Mouse (Mus musculus) testis, postnatal 10 days (tissue): ENCODE results near the gene Gm6034.
A peak's percentile ranks its signal among the peaks of the same experiment; 100 is the strongest.
"Not testable (repeated sequence)": the region's sequence is repeated elsewhere in the genome, so short reads cannot be mapped to it uniquely, and the experiment has no call there.

Experiments used
- DNase-seq: peaks from one replicate; pipeline ENCODE4 v3.0.0; 2021; ENCODE audit warnings: low spot score

Gene Gm6034

DNA sequence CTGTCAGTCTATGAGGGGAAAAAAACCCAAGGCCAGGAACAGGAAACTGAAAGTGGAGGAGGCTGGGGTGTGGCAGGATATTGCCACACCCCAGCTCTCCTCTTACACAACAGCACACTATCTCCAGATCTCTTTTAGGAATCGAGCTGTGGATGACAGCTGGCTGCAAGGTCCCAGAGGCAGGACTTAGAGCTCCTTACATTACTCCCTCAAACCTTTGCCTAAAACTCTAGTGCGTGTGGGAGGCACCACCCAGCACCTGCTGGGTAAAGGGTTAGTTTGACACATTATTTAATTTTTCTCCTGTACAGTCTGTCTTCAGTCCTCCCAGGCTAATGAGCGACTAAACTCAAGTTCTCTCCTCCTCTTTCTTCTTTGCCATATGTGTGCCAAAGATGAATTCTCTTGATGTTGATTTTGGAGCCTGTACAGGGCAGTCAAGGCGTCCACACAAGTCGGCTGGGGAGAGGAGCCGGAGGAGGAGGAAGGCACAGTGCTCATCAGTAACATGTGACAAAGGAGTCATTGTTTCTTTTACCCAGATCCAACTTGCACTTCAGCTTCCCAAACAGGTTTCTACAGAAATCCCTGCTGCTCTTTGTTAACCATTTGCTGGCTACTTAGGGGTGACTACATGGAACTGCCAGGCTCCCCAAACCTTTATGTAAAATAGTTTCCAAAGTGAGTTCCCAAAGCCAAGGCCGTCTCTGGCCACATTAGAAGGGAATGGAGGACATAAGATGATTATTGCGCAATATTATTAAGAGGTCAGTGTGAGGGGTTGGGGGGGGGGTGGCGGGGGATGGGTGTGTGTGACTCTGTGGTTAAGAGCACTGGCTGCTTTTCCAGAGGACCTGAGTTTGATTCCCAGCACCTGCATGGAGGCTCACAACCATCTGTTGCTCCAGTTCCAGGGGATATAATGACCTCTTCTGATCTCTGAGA is 18.8 kb upstream of the Gm6034 start:
- no peak for DNase-seq

DNA sequence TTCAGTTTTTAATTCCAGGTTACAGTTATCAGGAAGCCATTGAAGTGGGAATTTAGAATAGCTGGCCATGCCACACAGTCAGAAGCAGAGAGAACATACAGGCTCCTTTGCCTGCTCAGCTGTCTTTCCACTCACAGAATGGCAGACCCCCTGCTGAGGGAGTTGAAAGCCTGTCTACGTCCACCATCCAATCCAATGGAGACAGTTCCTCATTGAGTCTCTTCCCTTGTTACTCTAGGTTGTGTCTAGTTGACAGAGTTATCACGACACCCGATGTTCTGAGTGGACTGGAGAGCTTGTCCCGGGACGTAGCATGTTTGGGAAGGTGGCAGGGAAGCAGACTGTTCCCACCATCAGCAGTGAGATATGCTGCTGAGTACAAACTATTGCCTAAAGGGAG is 17.6 kb upstream of the Gm6034 start:
- no peak for DNase-seq

DNA sequence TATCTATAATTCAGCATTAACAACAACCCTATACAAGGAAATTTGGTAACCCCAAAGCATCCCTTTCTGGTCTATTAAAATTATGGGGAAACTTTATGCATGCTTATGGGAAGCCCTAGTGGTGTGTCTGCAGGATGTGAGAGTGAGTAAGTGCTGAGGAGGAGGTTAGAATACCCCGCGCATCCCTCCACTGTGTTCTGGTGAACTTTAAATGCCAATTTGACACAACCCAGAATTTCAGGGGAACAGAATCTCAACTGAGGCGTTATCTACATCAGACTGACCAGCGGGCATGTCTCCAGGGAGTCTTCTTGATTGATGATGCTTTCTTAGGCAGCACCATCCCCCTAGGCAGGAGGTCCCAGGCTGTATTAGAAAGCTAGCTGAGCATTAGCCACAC is 16.9 kb upstream of the Gm6034 start:
- DNase-seq = no peak

DNA sequence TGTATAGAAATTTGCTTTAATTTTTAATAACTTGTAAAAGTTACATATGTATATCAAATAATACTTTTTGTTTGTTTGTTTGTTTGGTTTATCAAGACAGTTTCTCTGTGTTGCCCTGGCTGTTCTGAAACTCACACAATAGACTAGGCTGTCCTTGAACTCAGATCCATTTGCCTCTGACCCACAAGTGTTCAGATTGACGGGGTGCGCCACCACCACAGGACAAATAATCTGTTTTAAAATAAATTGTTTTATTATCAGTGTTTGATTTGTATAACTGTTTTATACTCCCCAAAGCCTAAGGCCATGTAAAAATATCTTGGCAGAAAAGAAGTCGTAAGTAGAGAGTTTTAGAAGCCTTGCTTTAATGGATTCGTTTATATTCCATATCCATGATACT is 15.1 kb upstream of the Gm6034 start:
- DNase-seq = no peak

DNA sequence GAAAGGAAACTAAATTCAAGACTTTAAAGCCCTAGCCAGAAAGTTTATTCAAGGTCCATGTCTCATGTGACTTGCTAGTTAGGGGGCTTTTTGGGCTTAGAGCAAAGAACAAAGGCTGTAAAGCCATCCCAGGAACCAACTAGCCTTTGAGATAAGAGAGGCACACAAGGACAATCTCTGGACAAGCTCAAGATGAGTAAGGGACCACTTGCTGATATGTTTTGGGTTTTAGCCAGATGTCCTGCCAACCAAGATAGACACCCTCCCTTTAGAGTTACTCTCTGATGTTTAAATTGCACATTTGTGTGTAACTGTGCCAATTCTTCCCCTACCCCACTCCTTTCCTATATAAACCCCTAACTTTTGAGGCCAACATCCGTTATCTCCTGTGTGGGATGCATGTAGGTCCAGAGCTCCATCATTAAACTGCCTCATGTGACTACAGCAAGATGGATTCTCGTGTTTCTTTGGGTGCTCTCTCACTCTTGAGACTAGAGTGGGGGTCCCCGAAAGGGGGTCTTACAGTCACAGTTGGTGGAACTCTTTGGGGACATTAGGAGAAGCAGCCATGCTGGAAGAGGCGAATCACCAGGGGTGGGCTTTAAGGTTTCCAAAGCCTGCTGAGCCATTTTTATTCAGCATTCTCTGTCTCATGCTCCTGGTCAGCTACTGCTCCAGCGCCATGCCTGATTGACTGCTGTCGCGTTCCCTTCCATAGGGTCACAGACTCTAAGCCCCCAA is 13.7 kb upstream of the Gm6034 start:
- DNase-seq = no peak

DNA sequence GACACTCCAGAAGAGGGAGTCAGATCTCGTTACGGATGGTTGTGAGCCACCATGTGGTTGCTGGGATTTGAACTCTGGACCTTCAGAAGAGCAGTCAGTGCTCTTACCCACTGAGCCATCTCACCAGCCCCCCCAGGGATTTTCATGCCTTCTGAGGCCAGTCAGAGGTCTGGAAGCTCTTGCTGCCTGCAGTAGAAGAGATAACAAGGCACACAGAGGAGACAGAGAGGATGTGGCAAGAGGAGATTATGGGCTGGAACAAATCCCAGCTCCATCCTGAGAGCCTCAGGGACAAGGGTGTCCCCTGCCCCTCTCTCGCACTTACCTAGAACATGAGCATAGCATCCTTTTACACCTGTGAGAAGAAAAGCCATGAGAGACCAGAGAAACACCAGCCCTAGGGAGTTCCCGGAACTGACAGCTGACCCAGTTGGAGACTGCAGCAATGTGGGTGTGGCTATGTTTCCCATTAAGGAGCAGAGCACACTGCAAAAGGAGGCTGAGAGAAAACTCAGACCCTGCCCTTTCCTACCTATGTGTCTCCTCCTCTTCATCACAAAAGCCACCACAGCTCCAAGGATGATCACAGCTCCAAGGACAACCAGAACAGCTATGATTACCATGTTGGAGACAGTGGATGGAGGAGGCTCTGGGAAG is 12.6 kb upstream of the Gm6034 start:
- DNase-seq = not testable (repeated sequence)

DNA sequence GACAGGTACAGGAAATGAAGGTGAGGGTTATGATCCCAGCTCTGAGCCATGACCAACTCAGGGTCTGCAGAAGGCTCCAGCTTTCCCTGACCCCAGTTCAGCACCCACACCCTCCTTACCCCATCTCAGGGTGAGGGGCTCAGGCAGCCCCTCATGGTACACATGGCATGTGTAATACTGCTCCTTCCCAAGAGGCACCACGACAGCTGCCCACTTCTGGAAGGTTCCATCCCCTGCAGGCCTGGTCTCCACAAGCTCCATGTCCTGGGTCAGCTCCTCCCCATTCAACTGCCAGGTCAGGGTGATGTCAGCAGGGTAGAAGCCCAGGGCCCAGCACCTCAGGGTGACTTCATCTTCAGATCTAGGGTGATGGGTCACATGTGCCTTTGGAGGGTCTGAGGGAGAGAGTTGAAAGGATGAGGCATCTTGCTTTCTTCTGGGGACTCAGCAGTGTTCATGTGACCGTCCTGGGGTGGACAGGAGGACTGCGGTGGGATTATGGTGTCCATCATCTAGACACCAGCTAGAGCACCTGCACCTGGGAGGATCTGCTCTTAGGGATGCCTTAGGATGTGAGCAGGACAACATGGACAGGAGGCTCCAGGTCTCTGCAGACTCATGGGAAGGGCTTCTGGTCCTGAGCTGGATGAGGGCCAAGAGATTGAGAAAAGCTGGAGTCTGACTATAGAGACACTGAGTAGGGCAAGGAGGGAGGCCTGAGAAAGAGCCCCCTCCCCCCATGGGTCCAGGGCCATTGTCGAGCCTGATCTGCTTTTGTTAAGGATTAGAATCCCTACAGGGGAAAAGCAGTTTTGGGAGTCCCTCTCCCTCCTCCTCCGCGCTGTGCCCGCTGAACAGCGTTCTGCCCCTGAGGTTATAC is 11.8 kb upstream of the Gm6034 start:
- DNase-seq = not testable (repeated sequence)

DNA sequence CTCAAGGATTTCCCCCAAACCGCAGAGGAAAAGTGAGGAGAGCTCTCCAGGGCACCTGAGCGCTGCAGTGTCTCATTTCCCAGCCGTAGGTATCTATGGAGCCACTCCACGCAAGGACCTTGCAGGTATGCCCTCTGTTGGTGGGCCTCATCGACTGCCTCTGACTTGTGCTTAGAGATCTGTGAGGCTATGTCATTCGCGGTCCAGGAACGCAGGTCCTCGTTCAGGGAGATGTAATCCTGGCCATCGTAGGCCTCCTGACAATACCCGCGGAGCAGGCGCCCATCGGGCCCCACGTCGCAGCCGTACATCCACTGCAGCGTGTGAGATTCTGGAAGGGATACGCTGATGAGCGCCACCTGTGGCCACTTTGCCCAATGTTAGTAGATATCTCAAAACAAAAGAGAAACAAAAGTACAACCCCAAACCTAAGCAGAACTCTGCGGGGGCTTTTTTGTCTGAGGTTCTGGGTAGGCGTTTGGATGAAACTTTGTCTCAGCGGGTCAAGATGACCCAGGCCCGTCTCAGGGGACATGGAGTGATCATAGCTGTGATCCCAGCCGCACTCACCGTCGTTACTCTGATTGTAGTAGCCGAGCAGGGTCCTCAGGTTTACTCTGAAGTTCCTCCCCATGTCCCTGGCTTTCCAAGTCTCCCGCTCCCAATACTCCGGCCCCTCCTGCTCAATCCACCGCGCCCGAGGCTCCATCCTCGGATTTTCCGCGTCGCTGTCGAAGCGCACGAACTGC is 11.0 kb upstream of the Gm6034 start:
- not testable (repeated sequence) for DNase-seq

DNA sequence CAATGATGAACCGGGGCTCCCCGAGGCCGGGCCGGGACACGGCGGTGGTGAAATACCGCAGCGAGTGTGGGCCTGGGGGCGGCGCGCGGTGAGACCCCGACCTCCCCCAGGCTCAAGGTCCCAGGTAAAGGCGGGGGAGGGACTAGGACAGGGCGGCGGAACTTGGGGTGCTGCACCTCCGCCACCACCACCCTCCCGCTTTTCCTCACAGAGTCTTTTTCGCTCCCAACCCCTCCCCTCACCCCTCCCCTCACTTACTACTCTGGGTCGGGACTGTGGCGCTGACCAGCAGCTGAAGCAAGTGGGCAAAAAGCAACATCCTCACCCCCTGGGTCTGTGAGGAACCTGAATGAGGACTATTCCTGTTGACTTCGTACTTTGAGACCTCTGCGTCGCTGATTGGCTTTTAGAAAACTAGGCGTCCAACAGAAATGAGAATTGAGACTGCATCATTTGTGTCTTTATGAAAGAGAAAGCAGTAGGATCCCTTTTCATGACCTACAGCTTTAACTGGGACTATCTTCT is 10.3 kb upstream of the Gm6034 start, which contains the start of gene H2-T23:
TSS of gene H2-T23 (minus strand) at position 505 of the 525 bp plus-strand sequence.
- DNase-seq = peak; percentile 59

DNA sequence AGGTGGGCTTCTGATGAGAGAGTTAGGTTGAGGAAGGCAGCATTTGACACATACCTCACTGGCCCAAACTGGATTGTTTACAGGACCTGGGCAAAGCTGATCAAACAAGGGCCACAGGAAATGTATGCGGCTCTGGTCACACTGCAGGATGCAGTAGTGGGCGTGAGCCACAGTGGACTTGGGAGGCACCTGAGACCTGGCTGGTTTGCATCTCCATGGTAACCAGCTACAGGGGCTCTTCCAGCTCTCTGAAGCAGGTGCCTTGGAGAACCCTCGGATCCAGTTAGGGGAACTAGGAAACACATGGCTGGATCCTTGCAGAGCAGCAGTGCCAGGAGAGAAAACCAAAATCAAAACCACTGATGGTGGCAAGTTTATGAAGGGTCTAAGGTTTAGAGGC is 8.2 kb upstream of the Gm6034 start:
- DNase-seq = not testable (repeated sequence)

DNA sequence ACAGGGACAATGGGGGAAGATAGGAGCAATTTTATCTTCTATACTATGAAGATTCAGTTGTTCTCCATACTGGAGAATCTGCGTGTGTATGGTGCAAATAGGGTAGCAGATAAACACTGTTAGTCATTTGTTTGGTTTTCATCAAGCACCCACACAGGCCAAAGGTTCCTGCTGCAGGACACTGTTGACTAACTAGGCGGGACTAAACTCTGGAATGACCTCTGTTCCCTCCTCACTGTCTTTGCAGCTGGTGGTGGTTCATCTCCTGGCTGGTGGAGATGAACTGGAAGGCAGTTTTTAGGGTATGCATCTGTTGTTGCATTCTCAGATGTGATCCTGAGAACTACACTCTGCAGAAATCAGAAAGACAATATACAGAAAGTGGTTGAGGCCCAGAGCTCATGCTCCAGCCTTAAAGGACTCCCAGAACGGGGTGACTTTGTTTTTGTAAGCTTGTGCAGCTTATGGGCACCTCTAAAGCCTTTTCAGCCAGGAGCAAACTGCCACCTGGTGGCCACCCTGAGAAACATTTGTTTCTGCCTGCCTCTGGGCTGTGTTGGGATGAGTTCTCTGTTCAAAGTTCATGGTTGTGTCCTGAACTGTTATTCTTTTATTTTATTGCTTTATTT is 7.6 kb upstream of the Gm6034 start:
- peak; percentile 73 for DNase-seq

DNA sequence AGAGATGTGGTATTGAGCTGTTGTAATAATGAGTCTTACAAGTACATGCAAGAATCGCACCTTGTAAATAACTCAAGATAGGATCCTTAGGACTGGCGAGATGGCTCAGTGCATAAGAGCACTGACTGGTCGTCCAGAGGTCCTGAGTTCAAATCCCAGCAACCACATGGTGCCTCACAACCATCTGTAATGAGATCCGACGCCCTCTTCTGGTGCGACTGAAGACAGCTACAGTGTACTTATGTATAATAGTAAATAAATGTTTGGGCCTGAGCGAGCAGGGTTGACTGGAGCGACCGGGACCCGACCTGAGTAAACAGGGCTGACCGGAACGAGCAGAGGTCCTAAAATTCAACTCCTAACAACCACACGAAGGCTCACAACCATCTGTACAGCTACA is 6.6 kb upstream of the Gm6034 start:
- DNase-seq = not testable (repeated sequence)

DNA sequence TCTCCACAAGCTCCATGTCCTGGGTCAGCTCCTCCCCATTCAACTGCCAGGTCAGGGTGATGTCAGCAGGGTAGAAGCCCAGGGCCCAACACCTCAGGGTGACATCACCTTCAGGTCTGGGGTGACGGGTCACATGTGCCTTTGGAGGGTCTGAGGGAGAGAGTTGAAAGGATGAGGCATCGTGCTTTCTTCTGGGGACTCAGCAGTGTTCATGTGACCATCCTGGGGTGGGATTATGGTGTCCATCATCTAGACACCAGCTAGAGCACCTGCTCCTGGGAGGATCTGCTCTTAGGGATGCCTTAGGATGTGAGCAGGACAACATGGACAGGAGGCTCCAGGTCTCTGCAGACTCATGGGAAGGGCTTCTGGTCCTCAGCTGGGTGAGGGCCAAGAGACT is 2.2 kb upstream of the Gm6034 start:
- DNase-seq = not testable (repeated sequence)

DNA sequence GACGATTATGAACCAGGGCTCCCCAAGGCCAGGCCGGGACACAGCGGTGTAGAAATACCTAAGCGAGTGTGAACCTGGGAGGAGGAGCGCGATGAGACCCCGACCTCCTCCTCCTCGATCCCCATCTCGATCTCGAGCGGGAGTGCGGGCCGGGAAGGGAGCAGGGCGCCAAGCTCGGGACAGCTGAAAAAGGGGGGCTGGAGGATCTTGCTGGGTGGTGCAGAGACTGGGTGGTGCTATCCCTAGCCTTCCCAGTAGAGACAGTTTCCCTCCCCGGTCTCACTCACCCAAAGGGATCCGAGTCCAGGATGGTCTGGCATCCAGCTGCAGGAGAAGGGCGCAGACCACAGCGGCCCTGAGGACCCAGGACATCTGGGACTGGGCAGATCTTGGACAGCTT is 706 bp upstream of the Gm6034 start:
- not testable (repeated sequence) for DNase-seq

DNA sequence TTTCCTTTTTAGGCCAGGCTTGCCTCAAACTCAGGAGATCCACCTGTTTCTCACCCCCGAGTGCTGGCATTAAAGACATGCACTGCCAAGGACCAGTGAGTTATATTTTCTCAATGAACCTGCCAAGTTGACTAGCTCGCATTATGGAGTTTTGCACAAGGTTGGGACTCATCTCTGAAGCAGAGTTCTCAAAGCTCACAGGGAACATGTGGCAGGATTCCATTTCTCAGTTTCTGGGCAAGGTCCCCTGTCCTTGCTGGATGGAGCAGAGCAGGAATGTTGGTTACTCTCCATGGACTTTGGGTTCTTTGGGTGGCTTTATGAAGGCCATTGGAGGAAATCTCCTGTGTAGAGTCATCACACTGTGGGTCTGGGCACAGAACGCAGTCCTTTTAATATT is 525 bp downstream of the Gm6034 start:
- no peak for DNase-seq

DNA sequence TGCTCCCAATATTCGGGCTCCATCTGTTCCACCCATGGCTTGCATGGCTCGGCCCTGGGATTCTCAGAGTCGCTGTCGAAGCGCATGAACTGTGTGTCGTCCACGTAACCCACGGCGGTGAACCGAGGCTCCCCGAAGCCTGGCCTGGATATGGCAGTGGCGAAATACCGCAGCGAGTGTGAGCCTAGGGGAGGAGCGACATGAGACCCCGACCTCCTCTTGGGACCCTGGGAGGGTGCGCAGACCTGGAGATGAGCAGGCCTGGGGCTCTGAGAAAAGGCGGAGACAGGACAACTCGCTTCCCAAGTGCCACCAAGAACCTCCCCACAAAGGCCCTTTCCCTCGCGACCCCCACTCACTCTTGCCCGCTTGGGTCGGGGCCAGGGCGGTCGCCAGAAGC is 15.2 kb downstream of the Gm6034 start:
- DNase-seq = peak; percentile 22

DNA sequence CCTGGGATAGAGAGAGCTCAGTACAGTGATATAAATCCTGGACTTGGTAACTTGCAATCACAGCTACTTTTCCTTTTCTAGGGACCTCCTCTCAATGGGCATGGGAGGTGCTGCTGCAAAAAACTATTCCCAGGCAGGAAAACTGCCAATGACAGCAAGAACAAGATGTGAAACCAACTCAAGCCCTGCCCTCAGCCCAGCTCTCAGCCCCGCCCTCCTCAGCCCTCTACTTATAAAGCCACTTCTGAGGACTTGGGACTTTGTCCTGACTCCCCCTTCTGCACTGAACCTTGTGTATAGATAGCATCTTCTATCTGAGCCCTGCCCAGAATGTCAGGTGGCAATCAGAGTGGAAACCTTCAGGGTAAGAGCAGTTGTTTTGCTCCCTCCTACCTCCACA is 15.6 kb downstream of the Gm6034 start, which contains the start of gene Gm11127:
TSS of gene Gm11127 (minus strand) at position 10 of the 400 bp plus-strand sequence.
- peak; percentile 2 for DNase-seq

DNA sequence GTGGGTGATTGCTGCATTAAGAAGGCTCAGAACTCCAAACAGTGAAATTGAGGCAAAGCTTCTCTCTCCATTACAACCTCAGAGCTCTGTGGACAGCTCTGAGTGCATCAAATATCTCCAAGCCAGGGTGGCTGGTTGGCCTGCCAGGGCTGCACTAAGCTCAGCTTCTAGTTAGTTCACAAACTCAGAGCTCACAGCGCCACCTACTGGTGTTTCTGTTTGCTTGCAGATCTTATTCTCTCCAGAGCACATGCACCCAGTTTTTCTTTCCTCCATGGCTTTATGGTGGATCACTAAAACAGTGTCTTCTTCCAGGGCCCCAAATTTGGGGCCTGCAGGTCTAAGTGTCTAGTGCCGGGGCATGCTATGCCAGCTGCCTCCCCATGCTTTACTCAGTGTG is 18.1 kb downstream of the Gm6034 start:
- peak; percentile 93 for DNase-seq

DNA sequence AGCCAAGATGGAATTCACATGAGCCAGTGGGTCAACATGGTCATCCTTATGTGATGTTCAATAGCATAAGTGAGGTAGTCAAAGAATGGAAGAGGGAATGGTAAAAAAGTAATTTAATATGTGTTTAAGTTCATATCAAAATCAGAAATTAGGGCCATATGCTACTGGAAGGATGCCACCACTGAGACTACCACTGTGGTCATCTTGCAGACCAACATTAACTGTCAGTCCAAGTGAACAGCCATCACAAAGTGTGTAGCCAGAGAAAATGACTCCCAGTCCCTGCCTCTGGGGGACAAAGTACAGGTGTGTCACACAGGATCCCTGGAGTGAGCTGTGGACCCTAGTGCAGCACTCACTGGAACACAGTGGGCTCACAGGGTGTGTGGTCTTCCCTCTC is 39.1 kb downstream of the Gm6034 start:
- not testable (repeated sequence) for DNase-seq
